Mouse (Mus musculus) retina, postnatal 1 day (tissue): Measurements from ENCODE around the gene Apex1.
A peak's percentile ranks its signal among the peaks of the same experiment; 100 is the strongest.
"Not testable (repeated sequence)": the region's sequence is repeated elsewhere in the genome, so short reads cannot be mapped to it uniquely, and the experiment has no call there.

Experiments used
- DNase-seq: peaks from one replicate; pipeline ENCODE4 v3.0.0-alpha.2; 2012

Apex1 gene

GRCm38 (mm10) chr14:50929951-50930350 is 5.2 kb downstream of the Apex1 start:
- no peak for DNase-seq

- no peak for DNase-seq
Observed at GRCm38 (mm10) chr14:50930377-50930753, 5.6 kb downstream of the Apex1 start.

GRCm38 (mm10) chr14:50930754-50931492 is 6.2 kb downstream of the Apex1 start, which contains the start of the genes Pip4p1 and Pnp:
Gene Pip4p1 (minus strand): TSS chr14:50930856.
Gene Pnp (plus strand): TSS chr14:50931082.
- DNase-seq = peak; percentile 100

GRCm38 (mm10) chr14:50931493-50932020 is 6.8 kb downstream of the Apex1 start:
- DNase-seq = no peak

- DNase-seq = no peak
Observed at GRCm38 (mm10) chr14:50936649-50937048, 11.9 kb downstream of the Apex1 start.

- DNase-seq = no peak
Observed at GRCm38 (mm10) chr14:50938119-50938908, 13.5 kb downstream of the Apex1 start.

- no peak for DNase-seq
Observed at GRCm38 (mm10) chr14:50938940-50939339, 14.2 kb downstream of the Apex1 start.

- DNase-seq = peak; percentile 96
Observed at GRCm38 (mm10) chr14:50943932-50944667, 19.3 kb downstream of the Apex1 start, which contains the start of gene Gm49342. Gene Gm49342 (plus strand): TSS chr14:50944517.

- not testable (repeated sequence) for DNase-seq
Observed at GRCm38 (mm10) chr14:50944668-50945033, 19.9 kb downstream of the Apex1 start.

- not testable (repeated sequence) for DNase-seq
Observed at GRCm38 (mm10) chr14:50945081-50945480, 20.3 kb downstream of the Apex1 start.

- DNase-seq = not testable (repeated sequence)
Observed at GRCm38 (mm10) chr14:50945526-50945925, 20.8 kb downstream of the Apex1 start.

GRCm38 (mm10) chr14:50955487-50955886 is 30.7 kb downstream of the Apex1 start:
- DNase-seq = no peak

GRCm38 (mm10) chr14:50955942-50956508 is 31.3 kb downstream of the Apex1 start, which contains the start of gene Pnp2:
Gene Pnp2 (plus strand): TSS chr14:50955992.
- peak; percentile 54 for DNase-seq

- not testable (repeated sequence) for DNase-seq
Observed at GRCm38 (mm10) chr14:50956724-50957123, 32.0 kb downstream of the Apex1 start.

- not testable (repeated sequence) for DNase-seq
Observed at GRCm38 (mm10) chr14:50957146-50957545, 32.4 kb downstream of the Apex1 start.

- not testable (repeated sequence) for DNase-seq
Observed at GRCm38 (mm10) chr14:50958289-50958995, 33.7 kb downstream of the Apex1 start.

GRCm38 (mm10) chr14:50968216-50968980 is 43.6 kb downstream of the Apex1 start:
- peak; percentile 72 for DNase-seq

GRCm38 (mm10) chr14:50969041-50969440 is 44.3 kb downstream of the Apex1 start:
- peak; percentile 45 for DNase-seq

- peak; percentile 47 for DNase-seq
Observed at GRCm38 (mm10) chr14:50969558-50970544, 45.1 kb downstream of the Apex1 start.

GRCm38 (mm10) chr14:50970822-50971221 is 46.1 kb downstream of the Apex1 start:
- DNase-seq = no peak
